Mouse (Mus musculus) right cerebral cortex, postnatal 4 days (tissue): ENCODE measurements around the gene Adcy2.

Source experiments
- DNase-seq: peaks from one replicate; pipeline ENCODE4 v3.0.0-alpha.2; 2022

The Adcy2 gene

DNA sequence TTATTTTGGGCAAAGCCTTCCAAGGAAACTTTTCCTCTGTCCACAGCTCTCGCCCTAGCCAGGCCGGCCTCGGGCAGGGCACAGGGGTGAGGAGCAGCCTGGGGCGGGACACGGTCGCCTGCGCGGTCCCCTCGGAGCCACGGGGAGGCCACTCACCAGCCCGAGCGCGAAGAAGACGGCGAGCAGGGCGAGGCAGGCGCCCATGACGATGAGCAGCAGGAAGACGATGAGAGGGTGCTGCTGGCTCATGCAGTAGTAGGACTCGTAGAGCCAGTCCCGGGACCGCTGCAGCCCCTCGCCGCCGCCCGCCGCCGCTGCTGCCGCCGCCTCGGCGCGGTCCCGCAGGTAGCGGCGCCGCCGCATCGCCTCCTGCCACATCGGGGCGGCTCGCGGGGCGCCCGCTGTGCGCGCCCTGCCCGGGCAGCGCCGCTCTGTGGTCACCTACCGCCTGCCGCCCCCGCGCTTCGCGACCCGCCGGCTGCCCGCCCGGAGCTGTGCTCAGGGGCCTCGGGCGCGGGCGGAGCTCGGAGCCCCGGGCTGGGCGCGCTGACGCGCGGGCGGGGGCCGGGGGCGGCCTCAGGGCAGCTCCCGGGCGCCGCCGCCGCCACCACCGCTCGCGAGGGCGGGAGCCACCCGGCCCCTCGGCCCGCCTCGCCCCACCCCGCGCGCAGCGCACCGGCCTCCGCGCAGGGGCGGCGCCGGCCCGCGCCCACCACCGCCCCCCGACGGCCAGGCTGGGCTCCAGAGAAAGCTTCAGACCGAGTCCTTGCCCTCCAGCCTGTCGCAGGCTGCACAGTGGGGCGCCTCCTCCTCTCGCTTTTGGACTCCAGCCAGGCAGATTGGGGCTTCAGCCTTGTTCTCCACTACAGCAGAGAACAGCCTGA is at the start of gene Adcy2:
Gene Adcy2 (minus strand): TSS at position 624 of the 884 bp plus-strand sequence.
- DNase-seq: peak; percentile 76

DNA sequence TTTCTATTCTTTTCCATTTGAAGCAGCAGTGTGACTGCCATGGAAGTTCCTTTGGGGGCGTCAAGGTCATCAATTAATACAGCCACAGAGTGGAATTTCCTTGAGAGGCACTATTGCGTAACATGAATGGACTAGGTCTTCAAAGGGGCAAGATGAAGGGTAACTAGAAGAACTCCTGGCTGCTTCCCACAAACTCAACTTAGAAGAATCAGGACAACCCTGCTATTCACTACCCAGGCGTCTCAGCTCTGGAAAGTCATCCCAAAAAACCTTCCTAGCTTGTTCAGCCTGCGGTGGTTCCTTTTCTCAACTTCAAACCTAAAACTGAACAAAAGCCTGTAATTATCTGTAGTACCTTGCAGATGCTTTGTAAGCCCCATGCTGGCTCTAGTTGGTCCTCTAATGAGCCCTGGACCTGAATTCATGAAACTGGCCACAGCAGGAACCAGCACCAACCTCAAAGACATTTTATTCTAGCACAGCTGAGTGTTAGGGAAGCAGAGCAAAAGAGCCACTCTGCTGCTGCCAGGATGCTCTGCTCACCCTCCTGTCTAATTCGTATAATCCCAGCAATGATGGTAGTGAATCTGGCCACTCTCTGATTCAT is 37.8 kb upstream of the Adcy2 start:
- no peak for DNase-seq

DNA sequence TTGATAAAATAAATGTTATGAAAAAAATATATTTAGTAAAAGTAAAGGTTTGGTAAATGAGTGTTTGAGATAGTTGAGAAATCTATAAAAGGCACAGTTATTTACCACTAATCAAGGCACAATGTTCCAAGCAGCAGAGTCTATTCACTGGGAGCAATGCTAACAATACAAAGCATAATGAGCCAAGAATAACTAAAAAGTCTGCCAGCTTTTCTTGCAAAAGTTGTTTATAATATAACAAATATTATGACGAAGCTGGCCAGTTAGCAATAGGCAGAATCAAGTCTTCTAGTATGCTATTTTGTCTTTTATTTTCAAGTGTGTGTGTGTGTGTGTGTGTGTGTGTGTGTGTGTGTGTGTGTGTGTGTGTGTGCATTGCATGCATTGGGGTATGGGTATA is 35.3 kb upstream of the Adcy2 start:
- no peak for DNase-seq

DNA sequence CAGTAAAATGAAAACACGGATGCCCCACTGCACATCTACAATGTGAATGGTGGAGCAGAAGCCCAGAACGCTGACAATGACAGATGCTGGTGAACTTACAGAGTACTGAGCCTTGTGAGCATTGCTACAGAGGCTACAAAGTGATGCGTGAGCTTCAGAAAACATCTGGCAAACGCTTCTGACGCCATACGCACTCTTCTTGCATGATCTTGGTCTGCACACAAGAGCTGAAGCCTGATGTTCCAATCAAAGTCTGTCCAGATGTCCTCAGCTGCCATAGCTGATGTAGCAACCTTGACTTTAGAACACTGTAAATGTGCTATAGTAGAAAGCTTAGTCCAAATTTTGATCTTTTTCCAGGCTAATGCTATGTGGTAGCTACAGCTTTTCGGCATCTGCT is 34.2 kb upstream of the Adcy2 start:
- no peak for DNase-seq

DNA sequence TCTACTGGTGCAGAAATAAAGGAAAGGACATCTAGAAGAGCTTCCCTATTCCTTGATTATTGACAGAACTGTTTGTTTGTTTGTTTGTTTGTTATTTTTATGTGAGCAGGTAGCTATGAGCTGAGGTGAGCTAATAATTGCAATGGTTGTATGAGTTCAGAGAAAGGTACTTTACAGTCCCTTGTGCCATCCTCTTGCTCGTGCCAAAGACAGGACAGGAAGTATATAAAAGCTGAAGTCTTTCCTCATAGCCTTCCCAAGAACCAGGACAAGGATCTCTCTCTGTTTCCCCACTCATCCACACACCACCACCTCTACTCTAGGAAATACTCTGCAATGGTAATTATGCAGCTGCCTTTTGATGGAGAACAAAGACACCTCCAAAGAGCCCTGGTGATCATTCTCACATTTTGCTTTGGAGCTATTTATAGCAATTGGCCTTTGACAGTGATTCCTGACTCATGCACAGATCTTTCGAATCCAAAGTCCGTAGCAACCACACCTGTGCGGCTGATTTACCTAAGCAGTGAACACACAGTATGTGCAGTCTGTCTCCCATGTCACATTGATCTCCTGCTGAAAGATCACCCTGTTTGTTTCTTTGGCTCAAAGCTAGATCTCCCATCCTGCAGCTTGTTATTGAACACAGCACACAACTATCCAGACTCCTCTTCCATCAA is 29.9 kb upstream of the Adcy2 start:
- DNase-seq: no peak

DNA sequence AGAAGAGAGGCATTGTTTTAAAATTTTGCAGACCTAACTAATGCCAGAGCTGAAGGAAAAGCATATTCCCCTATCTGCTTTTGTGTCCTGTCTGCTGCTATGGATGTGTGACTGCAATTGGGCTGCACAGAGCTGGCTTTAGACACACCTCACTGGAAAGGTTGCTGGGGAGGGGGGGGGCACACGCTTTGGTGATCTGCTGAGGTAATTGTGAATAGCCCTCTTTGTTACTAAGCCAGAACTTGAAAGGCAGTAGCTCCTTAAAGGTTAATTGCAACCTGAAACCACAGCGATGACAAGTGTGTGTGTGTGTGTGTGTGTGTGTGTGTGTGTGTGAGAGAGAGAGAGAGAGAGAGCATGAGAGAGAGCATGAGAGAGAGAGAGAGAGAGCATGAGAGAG is 25.6 kb upstream of the Adcy2 start:
- no peak for DNase-seq

DNA sequence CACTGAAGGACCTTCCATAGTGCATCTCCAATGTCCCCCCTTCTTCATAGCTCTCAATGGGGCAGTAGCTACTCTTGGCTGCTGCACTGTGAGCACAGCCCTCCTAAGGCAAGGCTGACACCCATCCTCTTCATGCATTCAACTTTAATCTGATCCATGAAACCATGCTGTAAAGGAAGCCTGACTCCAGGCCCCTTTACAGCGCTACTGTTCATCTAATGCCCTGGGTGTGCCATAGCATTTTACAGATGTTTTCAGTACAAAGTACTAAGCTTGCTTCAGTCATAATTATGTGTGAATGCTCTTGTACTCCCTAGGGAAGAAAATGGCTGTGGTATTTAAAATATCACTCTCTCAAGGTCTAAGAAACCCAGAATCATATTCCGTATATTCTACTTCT is 23.9 kb upstream of the Adcy2 start:
- DNase-seq: no peak

DNA sequence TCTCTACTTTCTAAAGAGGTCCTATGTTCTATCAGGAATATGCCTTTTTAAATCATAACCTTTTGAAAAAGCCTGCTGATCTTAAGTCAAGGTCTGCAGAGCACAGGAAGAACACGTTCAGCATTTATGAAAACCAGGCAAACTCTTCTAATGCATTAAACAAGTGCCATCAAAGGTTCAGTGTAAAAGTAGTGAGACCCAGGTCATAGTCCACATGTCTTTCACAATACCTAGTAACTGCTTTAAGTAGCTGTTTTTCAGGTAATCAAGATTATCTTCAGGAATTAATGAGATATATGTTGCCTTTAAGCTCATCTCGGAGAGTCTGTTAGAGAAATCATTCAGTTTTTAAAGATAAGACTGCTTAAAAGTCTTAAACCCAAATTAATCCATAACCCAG is 21.2 kb upstream of the Adcy2 start:
- no peak for DNase-seq

DNA sequence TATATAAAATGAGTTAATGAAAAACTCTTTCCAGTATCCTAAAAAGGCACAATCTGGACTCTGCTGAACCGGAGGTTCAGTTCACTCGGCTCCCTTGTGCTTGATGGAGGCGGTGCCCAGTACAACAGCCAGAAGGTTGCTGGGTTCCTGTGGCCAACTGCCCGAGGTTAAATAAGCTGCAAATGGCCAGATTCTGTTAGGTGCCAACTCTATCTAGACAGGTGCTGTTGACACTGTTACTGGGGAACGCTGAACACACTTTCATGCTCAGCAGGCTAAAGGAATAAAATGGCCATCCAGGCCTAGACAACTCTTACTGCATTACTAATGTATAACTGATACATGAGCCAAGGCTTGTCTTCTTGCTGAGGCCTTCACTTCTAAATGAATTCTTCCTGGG is 7.6 kb upstream of the Adcy2 start:
- no peak for DNase-seq

DNA sequence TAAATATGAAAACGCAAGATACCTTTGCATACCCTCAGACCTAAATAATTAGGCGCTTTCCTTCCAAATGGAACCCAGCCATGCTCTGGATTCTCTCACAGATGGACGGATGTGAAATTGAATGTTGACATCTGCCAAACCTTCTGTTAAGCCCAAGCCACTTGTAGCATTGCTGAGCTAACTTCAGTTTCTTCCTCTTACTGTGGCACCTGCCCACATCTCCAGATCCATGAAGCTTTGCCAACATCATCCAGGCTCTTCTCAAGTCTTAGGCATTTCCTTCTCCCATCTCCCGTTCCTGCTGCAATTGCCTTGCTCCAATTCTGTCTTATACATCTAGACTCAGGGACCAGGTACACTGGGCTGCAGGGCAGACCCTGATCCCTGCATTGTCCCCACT is 6.8 kb upstream of the Adcy2 start:
- no peak for DNase-seq

DNA sequence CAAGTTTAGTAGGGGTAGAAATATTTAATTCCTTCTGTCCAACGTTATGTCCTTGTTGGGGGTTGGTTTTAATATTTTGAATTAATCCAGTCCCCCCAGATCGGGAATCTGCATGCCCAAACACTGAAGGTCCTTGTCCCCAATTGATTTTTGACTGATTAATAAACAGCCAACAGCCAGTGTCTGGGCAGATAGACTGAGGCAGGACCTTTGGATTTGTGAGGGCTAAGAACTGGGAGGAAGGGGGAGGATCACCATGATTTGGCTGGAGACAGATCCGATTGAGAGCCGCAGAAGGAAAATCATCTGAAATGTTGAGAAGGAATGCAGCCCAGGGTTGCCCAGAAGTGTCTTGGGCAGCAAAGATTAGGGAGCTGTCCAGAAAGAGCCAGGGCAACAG is 5.1 kb upstream of the Adcy2 start:
- DNase-seq: no peak

DNA sequence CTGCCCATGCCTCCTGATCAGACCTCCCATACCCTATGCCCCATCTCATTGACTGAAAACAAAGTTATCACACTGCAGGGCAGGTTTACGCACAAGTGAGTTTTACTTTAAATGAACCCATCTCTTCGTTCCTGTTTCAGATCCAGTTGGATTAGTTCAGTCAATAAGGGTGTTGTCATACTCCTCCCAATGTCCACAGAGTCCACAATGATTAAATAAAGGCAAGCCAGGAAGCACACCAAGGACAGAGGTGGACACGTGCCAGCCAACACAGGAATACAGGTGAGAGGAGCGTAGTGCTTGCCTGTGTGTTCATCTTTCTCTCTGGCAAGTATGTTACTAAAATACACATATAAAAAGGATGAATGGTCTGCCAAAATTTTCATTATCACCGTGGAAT is 3.3 kb upstream of the Adcy2 start:
- no peak for DNase-seq

DNA sequence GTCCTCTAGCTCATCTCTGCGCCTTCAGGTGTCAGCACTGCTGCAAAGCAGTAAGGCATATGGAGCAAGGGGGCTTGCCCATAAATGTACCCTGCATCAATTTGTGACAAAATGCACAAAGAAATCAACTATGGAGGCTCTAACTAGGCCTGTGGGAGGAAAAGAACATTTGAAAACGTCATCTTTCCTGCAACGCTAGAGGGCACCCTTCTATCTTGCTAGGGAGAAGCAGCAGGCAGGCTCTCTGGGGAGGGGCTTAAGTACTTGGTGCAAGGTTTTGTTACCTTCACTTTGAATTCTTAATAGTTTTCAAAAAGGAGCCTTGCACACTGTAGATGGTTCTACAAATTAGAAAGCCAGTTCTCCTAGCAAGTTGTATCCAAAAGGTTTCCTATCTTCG is 2.8 kb upstream of the Adcy2 start:
- DNase-seq: peak; percentile 73

DNA sequence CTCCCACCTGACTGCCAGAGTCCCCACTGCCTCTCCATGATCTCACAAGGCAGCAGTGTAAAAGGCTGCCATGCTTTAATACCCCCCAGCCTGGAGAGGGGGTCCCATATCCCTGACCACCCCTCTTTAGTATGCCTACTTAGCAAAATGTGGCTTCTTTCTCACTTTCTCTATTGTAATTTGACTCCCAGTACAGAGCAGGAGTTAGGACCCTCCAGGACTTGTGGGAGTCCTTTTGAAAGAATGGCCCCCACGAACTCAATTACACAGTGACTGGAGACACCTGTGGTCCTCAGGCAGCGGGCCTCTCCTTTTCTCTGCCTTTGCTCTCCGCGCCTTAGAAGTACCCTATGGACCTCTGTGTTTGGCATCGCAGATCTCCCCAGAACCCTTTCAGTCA is 485 bp upstream of the Adcy2 start:
- DNase-seq: no peak

DNA sequence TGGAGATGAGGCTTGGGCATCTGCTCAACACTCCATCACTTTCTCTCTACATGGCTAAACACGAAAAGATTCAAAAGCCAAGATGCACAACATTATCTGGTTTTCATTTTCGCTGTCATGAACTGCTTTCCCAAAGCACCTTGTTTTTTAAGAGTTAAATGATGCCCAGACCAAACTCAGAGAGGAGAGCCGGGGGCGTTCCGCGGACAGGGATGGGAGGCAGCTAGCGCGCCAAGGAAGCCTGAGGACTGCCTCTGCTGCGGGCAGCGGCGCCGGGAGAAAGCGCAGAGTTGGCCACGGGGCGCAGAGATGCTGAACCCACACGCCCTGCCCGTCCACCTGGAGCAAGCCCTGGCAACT is 803 bp downstream of the Adcy2 start:
- DNase-seq: peak; percentile 42

DNA sequence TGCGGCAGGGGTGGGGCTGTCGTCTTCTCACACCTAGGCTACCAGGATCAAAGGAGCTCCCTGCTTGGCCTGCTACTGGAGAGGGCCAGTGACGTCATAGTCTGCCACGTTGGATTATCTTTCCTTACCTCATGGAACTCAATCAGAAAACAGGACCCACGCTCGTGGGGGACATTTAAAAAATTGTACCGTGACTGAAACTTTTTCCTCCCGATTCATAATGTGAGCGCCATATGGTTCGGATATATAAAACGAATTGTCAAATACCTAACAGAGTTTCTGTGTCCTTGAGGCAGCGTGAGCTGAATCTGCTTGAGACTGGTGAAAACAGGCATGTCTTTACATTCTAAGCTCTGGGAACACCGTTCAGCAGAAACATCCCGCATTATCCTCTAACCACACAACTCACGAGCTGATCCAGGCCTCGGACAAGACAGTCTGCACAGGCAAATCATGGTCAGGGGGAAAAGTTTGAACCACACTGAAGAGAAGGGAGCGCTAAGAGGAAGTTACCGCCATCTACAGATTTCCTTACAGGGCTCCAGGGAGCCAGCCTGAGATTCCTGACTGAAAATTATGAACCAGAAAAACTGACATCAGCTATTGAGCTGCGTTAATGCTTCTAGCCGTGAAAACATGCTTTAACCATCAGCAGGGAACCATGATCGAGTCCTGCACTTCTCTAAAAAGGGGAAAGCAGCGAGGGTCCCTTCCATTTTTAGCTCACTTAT is 1.4 kb downstream of the Adcy2 start:
- peak; percentile 19 for DNase-seq

DNA sequence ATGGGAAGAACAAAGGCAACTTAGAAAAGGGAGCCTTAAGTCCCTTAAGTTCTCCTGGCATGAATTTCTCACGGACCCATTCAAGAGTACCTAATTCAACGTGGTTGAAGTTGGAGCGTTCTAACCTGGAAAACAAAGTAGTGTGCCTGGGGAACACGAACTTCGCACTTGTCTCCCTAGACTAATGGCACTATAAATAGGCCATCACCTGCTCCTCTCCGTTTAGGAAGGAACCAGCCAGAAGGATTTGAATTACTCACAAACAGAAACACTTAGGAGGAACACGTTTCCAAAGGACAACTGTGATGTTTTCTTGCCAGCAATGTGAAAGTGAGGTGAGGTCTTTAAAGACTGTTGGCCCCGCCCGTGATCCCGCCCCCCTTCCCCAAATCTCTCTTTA is 2.0 kb downstream of the Adcy2 start:
- no peak for DNase-seq

DNA sequence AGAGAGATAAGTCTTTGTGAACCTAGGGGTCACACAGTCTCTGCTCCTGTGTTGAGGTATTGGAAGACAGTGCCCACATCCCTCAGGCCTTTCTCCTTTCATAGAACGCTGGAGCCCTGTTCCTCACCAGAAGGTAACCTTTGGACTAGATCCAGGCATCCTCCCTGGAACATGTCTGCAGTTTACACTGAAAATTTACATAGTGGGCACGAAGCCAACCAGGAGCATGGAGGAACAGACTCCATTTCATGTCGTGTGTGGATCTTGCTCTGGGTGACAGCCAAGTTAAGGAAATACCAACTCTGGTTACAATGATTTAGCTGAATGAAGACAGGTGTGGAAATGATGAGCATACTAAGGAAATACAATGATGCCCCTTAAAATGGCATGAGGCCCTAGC is 2.7 kb downstream of the Adcy2 start:
- DNase-seq: peak; percentile 19

DNA sequence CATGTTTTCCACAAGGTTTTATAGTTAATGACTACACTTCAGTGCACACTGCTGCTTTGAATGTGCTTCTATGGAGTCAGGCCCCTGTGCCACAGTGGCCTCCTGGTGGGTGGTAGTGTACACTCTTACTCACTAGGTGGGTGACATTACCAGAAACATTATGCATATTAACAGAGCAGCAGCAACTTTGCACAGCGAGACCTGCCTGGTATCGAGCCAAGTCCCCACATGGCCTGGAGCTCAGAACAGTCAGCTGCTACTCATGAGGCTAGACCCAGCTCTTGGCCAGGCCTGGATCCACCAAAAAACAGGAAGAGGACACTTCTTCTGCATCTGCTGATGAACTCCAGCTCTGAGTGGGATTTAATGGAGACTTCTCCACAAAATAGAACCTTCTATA is 13.6 kb downstream of the Adcy2 start:
- DNase-seq: no peak

DNA sequence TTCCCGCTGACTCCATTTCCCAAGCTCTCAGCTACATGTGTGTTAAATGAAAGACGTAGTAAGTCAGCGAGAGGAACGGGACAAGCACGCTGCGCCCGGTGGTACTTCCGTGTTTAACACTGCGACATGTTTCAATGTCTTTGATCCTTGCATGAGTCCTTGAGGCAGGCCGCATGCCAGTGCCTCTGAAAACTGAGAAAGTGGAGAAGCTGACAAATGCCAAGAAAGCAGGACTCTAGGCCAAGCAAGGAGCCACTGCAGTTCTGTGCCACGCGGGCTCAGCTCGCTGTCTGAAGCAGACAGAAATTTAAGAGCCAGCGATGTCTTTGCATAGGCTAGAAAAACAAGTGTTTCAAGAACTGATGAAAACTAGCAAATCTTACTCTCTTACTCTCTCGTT is 15.3 kb downstream of the Adcy2 start:
- no peak for DNase-seq

DNA sequence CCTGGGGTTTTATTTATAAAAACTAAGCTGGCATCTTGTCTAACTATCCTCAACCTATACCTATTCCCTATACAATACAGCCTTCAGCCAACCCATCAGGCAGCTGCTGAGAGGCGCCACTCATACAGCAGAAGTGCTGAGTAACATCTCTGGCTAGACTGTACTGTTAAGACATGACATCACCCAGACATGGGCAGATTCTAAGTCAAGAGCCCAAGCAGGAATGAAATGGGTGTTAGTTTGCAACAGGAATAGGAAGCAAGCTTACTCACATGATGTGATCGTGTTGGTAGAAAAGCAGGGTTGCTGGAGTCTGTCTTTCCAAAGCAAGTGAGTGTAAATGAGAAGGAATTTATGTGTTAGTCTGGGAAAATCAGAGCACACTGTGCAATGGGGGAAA is 18.3 kb downstream of the Adcy2 start:
- no peak for DNase-seq

DNA sequence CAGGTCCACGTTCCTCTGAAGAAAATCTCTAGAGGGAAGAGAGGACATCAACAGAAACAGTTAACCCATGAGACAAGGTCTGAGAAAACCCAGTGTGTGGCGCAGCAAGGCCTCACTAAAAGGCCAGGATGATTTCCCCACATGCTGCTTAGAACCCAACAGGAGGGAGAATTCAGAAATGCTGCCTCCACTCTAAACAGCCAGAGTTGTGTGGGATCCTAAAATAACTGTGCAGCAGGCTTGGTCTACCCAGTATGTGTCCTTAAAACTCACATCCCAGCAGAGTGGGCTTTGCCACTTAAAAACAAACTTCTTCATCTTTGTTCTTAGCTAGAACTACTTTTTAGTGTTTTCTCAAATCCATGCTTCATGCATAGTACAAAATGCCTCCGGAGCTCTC is 26.2 kb downstream of the Adcy2 start:
- DNase-seq: no peak

DNA sequence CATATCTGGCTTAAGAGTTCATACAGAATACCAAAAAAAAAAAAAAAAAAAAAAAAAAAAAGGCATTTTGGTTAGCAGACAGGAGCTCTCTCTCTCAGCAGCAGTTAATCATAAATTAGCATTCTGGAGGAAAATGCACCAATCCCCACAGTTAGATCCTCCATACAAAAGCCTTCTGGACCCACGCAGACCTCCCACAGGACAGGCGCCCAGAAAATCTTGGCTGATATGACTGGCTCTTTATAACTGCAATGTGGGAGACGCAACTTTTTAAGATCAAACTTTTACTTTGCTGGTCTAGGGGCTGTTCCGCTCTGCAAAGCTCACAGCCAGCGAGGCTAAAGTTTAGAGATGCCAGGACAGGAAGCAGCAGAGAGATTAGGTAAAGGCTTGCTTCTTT is 37.8 kb downstream of the Adcy2 start:
- no peak for DNase-seq

DNA sequence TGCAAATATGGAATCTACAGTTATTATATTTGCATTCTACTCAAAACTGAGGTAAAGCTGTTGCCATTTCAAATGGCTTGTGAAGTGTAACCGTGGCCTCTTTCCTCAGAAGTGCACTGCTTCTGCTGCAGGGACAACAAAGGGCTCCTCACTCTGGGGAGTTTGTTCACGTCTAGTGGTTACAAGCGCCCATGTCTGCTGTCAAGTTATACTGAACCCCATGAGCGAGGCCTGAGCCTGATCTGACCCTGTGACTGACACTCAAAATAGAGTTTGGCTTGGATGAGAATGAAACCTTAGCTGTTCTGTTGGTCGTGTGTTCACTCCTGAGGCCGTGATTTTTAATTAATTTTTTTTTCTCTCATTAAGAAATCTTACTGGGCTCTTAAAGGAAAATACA is 38.8 kb downstream of the Adcy2 start:
- no peak for DNase-seq
